Mouse (Mus musculus) liver, embryonic 14.5 days (tissue): ENCODE results near the gene Samd9l. TPM values are rescaled to one million over a fixed set of nuclear protein-coding genes. Genes with fewer than 3 reads are reported as not detected.
A peak's percentile ranks its signal among the peaks of the same experiment; 100 is the strongest.
"Not testable (repeated sequence)": the region's sequence is repeated elsewhere in the genome, so short reads cannot be mapped to it uniquely, and the experiment has no call there.

Source experiments
- ATAC-seq: fragments of 200-750 bp; cut with Nextera tagmentation; 2 replicates; pipeline ENCODE4 v1.8.0; 2017; ENCODE audit warnings: moderate number of reproducible peaks, mild to moderate bottlenecking, moderate library complexity; ENCODE audit not compliant: insufficient read depth
- DNase-seq, 3 experiments: peaks; one replicate each; pipeline ENCODE4 v3.0.0-alpha.2; 2012 to 2013; ENCODE audit warnings: low read depth in 3 of 3, low spot score in 3 of 3
- H3K27ac ChIP-seq: fragments of 300-500 bp; sonication (generic); 2 replicates; pipeline ENCODE4 v1.5.1; 2014; ENCODE audit warnings: moderate library complexity, mild to moderate bottlenecking, control low read depth, inconsistent platforms
- H3K27me3 ChIP-seq: fragments of 300-500 bp; sonication (generic); 2 replicates; pipeline ENCODE4 v1.6.1; 2014; ENCODE audit warnings: mild to moderate bottlenecking, low read length, moderate library complexity; ENCODE audit not compliant: control insufficient read depth, insufficient read depth
- H3K36me3 ChIP-seq: fragments of 300-500 bp; sonication (generic); replicated peaks from 2 replicates; pipeline ENCODE4 v1.6.1; 2014; ENCODE audit warnings: low read depth; ENCODE audit not compliant: control insufficient read depth, insufficient read depth
- H3K4me1 ChIP-seq, 2 experiments: fragments of 200-500 bp in 1 of 2; fragments of 300-500 bp in 1 of 2; sonication (generic) in 1 of 2; replicated peaks; 2 replicates each; pipeline ENCODE4 v1.6.1; 2012 to 2014; ENCODE audit warnings: antibody characterized with exemption in 1 of 2, inconsistent platforms in 1 of 2, low read length in 1 of 2; ENCODE audit not compliant: control insufficient read depth in 2 of 2, insufficient read depth in 2 of 2
- H3K4me2 ChIP-seq: fragments of 300-500 bp; sonication (generic); 2 replicates; pipeline ENCODE4 v1.6.1; 2014; ENCODE audit warnings: low read depth, mild to moderate bottlenecking, control low read depth, moderate library complexity
- H3K4me3 ChIP-seq, 2 experiments: fragments of 200-500 bp in 1 of 2; fragments of 300-500 bp in 1 of 2; sonication (generic) in 1 of 2; 2 replicates each; pipeline ENCODE4 v1.5.1; 2012 to 2014; ENCODE audit warnings: low read depth in 2 of 2, low read length in 2 of 2, mild to moderate bottlenecking in 2 of 2, control low read depth in 1 of 2, inconsistent platforms in 1 of 2, moderate library complexity in 1 of 2; ENCODE audit not compliant: insufficient read depth in 1 of 2
- H3K9ac ChIP-seq: fragments of 300-500 bp; sonication (generic); replicated peaks from 2 replicates; pipeline ENCODE4 v1.6.1; 2014; ENCODE audit warnings: mild to moderate bottlenecking, control low read depth, moderate library complexity
- H3K9me3 ChIP-seq: fragments of 300-500 bp; sonication (generic); 2 replicates; pipeline ENCODE4 v1.6.1; 2016; ENCODE audit warnings: low read length, mixed read lengths; ENCODE audit not compliant: control insufficient read depth
- CTCF ChIP-seq: IDR thresholded peaks from 2 replicates; pipeline ENCODE4 v1.5.1; 2016; ENCODE audit warnings: antibody characterized with exemption, low read depth, control low read depth
- EP300 ChIP-seq: IDR thresholded peaks from 2 replicates; pipeline ENCODE4 v1.6.1; 2016; ENCODE audit warnings: antibody characterized with exemption, low read depth
- WGBS: fragments of 180-500 bp; shearing (Covaris S2); extraction: QIAGEN DNeasy Blood & Tissue Kit; methylation state at CpG from one replicate; pipeline ENCODE4 v1.1.7; 2014; ENCODE audit not compliant: insufficient replicate concordance; 5-methylcytosine and 5-hydroxymethylcytosine counted together
- polyA plus RNA-seq, 2 experiments: library from polyadenylated mRNA; depleted of rRNA in 1 of 2; stranded (reverse) in 1 of 2; unstranded in 1 of 2; fragments of >200 nt; fragmentation: Nextera tagmentation in 1 of 2; extraction: Ambion mirVana in 1 of 2; gene quantifications; 2 replicates each; pipeline versions ENCODE4 v1.2.1 to v1.2.3; 2012 to 2014

Gene Samd9l
- 0.81 and 1.5 TPM in 2 replicates for polyA plus RNA-seq (2012; rRNA removed)
- polyA plus RNA-seq (2014; fragmentation: Nextera tagmentation; extraction: Ambion mirVana) = 2.7 and 3.7 TPM in 2 replicates

GRCm38 (mm10) chr6:3399340-3400068 is at the start of gene Samd9l:
TSS of gene Samd9l (minus strand) at chr6:3399572.
- peak; percentile 17; the same call in 1 of the 2 replicates for TF ChIP-seq CTCF
- ATAC-seq (0 out of 2 replicates have a peak, but pooled peaks have one; percentile 31), DNase-seq (peak; percentile 22 to 44 (median 27))
- peak within 1 kb of the TSS; percentile 28 to 46; a peak in 3 of 4 replicates for H3K4me3 ChIP-seq
- H3K4me1 ChIP-seq, H3K27ac ChIP-seq, H3K9me3 ChIP-seq, H3K27me3 ChIP-seq, H3K36me3 ChIP-seq: not testable (repeated sequence)
- 0 out of 2 replicates have a peak within 1 kb of the TSS, but pooled peaks have one; percentile 18 for H3K9ac ChIP-seq
- H3K4me2 ChIP-seq = peak within 1 kb of the TSS; percentile 45
- WGBS = 15% methylated on average over 4 of the region's 4 CpGs

- ATAC-seq = peak; percentile 48; the same call in 1 of the 2 replicates
- Histone ChIP-seq H3K4me1 (no peaks in the 10 kb centered on the region), H3K4me3 (no peak overlapping the region), H3K36me3 (no peaks in the 10 kb centered on the region), H3K9me3 (no peaks in the 10 kb centered on the region), H3K9ac (no peak overlapping the region), H3K27me3 (no peaks in the 10 kb centered on the region), H3K27ac (no peak overlapping the region), H3K4me2 (no peak overlapping the region)
- TF ChIP-seq EP300 (no peak), CTCF (peak; percentile 97)
- peak; percentile 28 to 44 (median 33) for DNase-seq
- WGBS = 4% methylated on average over 5 of the region's 5 CpGs
These were observed 48.0 kb upstream of the Samd9l start for GRCm38 (mm10) chr6:3447404-3447803.

GRCm38 (mm10) chr6:3443905-3444304 is 44.5 kb upstream of the Samd9l start:
- H3K9ac ChIP-seq = no peak overlapping the region
- no peaks in the 10 kb centered on the region for H3K4me1 ChIP-seq
- no peak overlapping the region for H3K4me3 ChIP-seq
- no peak overlapping the region for H3K27ac ChIP-seq
- no peaks in the 10 kb centered on the region for H3K36me3 ChIP-seq
- H3K27me3 ChIP-seq = no peaks in the 10 kb centered on the region
- no peak for DNase-seq
- no peak overlapping the region for H3K4me2 ChIP-seq
- no peak for ATAC-seq
- no peaks in the 10 kb centered on the region for H3K9me3 ChIP-seq
- no peak for TF ChIP-seq EP300
- no peak for TF ChIP-seq CTCF
- 15% methylated on average over 1 of the region's 1 CpGs for WGBS

- DNase-seq (no peak), ATAC-seq (no peak)
- H3K36me3 ChIP-seq = no peaks in the 10 kb centered on the region
- no peaks in the 10 kb centered on the region for H3K27me3 ChIP-seq
- H3K9me3 ChIP-seq = no peaks in the 10 kb centered on the region
- H3K9ac ChIP-seq = no peak overlapping the region
- no peaks in the 10 kb centered on the region for H3K4me1 ChIP-seq
- TF ChIP-seq EP300 (no peak), CTCF (no peak)
- H3K27ac ChIP-seq = no peak overlapping the region
- no peak overlapping the region for H3K4me3 ChIP-seq
- no peak overlapping the region for H3K4me2 ChIP-seq
These were observed 36.7 kb upstream of the Samd9l start for GRCm38 (mm10) chr6:3436087-3436486.

- not testable (repeated sequence) for H3K36me3 ChIP-seq, H3K27ac ChIP-seq, H3K27me3 ChIP-seq, H3K9me3 ChIP-seq, DNase-seq, H3K4me2 ChIP-seq, H3K9ac ChIP-seq, H3K4me1 ChIP-seq, ATAC-seq, H3K4me3 ChIP-seq
- WGBS = 53% methylated on average over 2 of the region's 2 CpGs
These were observed 31.6 kb upstream of the Samd9l start for GRCm38 (mm10) chr6:3430976-3431375.
